Mouse (Mus musculus) kidney, adult 2 months (tissue): ENCODE data around the gene Cry2.

Experiments
- CTCF ChIP-seq: fragments of 200-500 bp; conservative IDR thresholded peaks from 2 replicates; pipeline ENCODE4 v1.5.1; 2011; ENCODE audit warnings: low read depth, mild to moderate bottlenecking, control low read depth, low read length, moderate library complexity, mixed read lengths; ENCODE audit not compliant: insufficient read depth, insufficient read length
- POLR2A ChIP-seq: fragments of 200-500 bp; IDR thresholded peaks from one replicate; pipeline ENCODE4 v1.6.1; 2011; ENCODE audit warnings: low read depth, low read length, control low read depth

DNA sequence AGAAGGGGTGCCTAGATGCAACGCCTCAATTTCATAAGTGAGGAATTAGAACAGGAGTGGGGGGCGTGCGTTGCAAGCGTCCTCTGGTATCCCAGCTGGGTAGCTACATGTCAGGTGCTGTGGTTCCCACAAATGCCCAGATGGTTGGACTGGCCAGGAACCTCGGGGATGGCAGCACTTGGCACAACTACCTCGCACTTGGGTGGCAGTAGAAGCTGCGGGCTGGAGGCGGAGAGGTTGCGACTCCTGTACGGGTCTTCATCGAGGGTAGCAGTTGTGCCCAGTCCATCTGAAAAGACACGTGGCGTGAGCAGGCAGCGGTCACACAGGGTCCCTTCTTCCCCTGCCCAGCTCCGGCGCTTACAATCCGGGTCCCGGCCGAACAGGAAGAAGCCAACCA is 63.5 kb downstream of the Cry2 start:
- TF ChIP-seq CTCF = no peak
- no peak for TF ChIP-seq POLR2A
